Mouse (Mus musculus): ENCODE measurements around the gene Ptprh. TPM values are rescaled to one million over a fixed set of nuclear protein-coding genes. Genes with fewer than 3 reads are reported as not detected.

Ptprh gene
- polyA plus RNA-seq, 1 experiment from 2014 or later: not detected

- H3K27ac ChIP-seq (replicated peaks): no peak overlapping the region
- no peaks in the 10 kb centered on the region for H3K27me3 ChIP-seq
- peaks cover 60% of the 10 kb centered on the region for H3K36me3 ChIP-seq
- H3K4me3 ChIP-seq (replicated peaks): no peak overlapping the region
- H3K4me1 ChIP-seq: no peaks in the 10 kb centered on the region
- no peaks in the 10 kb centered on the region for H3K9me3 ChIP-seq (replicated peaks)
- H3K9ac ChIP-seq: no peak overlapping the region
- WGBS: 100% methylated on average over 1 of the region's 1 CpGs
- no peak overlapping the region for H3K4me2 ChIP-seq (replicated peaks)
- ATAC-seq (ENCODE audit: insufficient number of reproducible peaks, low FRiP score, low TSS enrichment, low read depth): no peak
Observed at GRCm38 (mm10) chr7:4630198-4630597, 26.4 kb upstream of the Ptprh start.

- Histone ChIP-seq H3K27ac (replicated peaks) (no peak overlapping the region), H3K4me2 (replicated peaks) (no peak overlapping the region), H3K9me3 (replicated peaks) (no peaks in the 10 kb centered on the region), H3K4me3 (replicated peaks) (no peak overlapping the region), H3K27me3 (no peaks in the 10 kb centered on the region), H3K9ac (no peak overlapping the region), H3K36me3 (peaks cover 55% of the 10 kb centered on the region), H3K4me1 (no peaks in the 10 kb centered on the region)
- ATAC-seq (ENCODE audit: insufficient number of reproducible peaks, low FRiP score, low TSS enrichment, low read depth): no peak
- 94% methylated on average over 5 of the region's 5 CpGs for WGBS
Observed at GRCm38 (mm10) chr7:4629586-4629985, 25.7 kb upstream of the Ptprh start.

- no peak overlapping the region for H3K27ac ChIP-seq (replicated peaks)
- no peaks in the 10 kb centered on the region for H3K4me1 ChIP-seq
- no peak overlapping the region for H3K9ac ChIP-seq
- no peak overlapping the region for H3K4me3 ChIP-seq (replicated peaks)
- H3K27me3 ChIP-seq: no peaks in the 10 kb centered on the region
- WGBS: 91% methylated on average over 2 of the region's 2 CpGs
- peaks cover 24% of the 10 kb centered on the region for H3K36me3 ChIP-seq
- H3K9me3 ChIP-seq (replicated peaks): no peaks in the 10 kb centered on the region
- no peak for ATAC-seq (ENCODE audit: insufficient number of reproducible peaks, low FRiP score, low TSS enrichment, low read depth)
- no peak overlapping the region for H3K4me2 ChIP-seq (replicated peaks)
Observed at GRCm38 (mm10) chr7:4625928-4626327, 22.1 kb upstream of the Ptprh start.

- H3K4me2 ChIP-seq (replicated peaks): no peak overlapping the region
- no peaks in the 10 kb centered on the region for H3K4me1 ChIP-seq
- H3K36me3 ChIP-seq: peaks cover 10% of the 10 kb centered on the region
- H3K4me3 ChIP-seq (replicated peaks): no peak overlapping the region
- 56% methylated on average over 1 of the region's 1 CpGs for WGBS
- no peak overlapping the region for H3K27ac ChIP-seq (replicated peaks)
- H3K9me3 ChIP-seq (replicated peaks): no peaks in the 10 kb centered on the region
- no peaks in the 10 kb centered on the region for H3K27me3 ChIP-seq
- ATAC-seq (ENCODE audit: insufficient number of reproducible peaks, low FRiP score, low TSS enrichment, low read depth): no peak
- H3K9ac ChIP-seq: no peak overlapping the region
Observed at GRCm38 (mm10) chr7:4624343-4624742, 20.5 kb upstream of the Ptprh start.

- ATAC-seq (ENCODE audit: insufficient number of reproducible peaks, low FRiP score, low TSS enrichment, low read depth): no peak
- Histone ChIP-seq H3K4me2 (replicated peaks) (no peak overlapping the region), H3K4me1 (no peaks in the 10 kb centered on the region)
Observed at GRCm38 (mm10) chr7:4623544-4624189, 19.8 kb upstream of the Ptprh start.

GRCm38 (mm10) chr7:4619979-4620378 lies 16.1 kb upstream of the Ptprh start:
- ATAC-seq (ENCODE audit: insufficient number of reproducible peaks, low FRiP score, low TSS enrichment, low read depth): no peak
- H3K4me3 ChIP-seq (replicated peaks): no peak overlapping the region
- WGBS: 25% methylated on average over 1 of the region's 1 CpGs
- H3K36me3 ChIP-seq: no peaks in the 10 kb centered on the region
- H3K4me2 ChIP-seq (replicated peaks): no peak overlapping the region
- H3K27me3 ChIP-seq: no peaks in the 10 kb centered on the region
- H3K4me1 ChIP-seq: no peaks in the 10 kb centered on the region
- H3K9me3 ChIP-seq (replicated peaks): no peaks in the 10 kb centered on the region
- no peak overlapping the region for H3K27ac ChIP-seq (replicated peaks)
- no peak overlapping the region for H3K9ac ChIP-seq

More at GRCm38 (mm10) chr7:4623544-4624189, 19.8 kb upstream of the Ptprh start:
- peaks cover 3% of the 10 kb centered on the region for H3K36me3 ChIP-seq
- H3K27me3 ChIP-seq: no peaks in the 10 kb centered on the region
- no peak overlapping the region for H3K9ac ChIP-seq
- no peaks in the 10 kb centered on the region for H3K9me3 ChIP-seq (replicated peaks)
- H3K4me3 ChIP-seq (replicated peaks): no peak overlapping the region
- 20% methylated on average over 4 of the region's 4 CpGs for WGBS
- H3K27ac ChIP-seq (replicated peaks): no peak overlapping the region

GRCm38 (mm10) chr7:4613740-4614403 lies 10.0 kb upstream of the Ptprh start:
- Histone ChIP-seq H3K9me3 (replicated peaks) (no peaks in the 10 kb centered on the region), H3K4me1 (no peaks in the 10 kb centered on the region), H3K27ac (replicated peaks) (no peak overlapping the region), H3K4me2 (replicated peaks) (no peak overlapping the region), H3K27me3 (no peaks in the 10 kb centered on the region), H3K9ac (no peak overlapping the region), H3K4me3 (replicated peaks) (no peak overlapping the region), H3K36me3 (no peaks in the 10 kb centered on the region)
- no peak for ATAC-seq (ENCODE audit: insufficient number of reproducible peaks, low FRiP score, low TSS enrichment, low read depth)
- 73% methylated on average over 14 of the region's 14 CpGs for WGBS

GRCm38 (mm10) chr7:4612956-4613355 lies 9.1 kb upstream of the Ptprh start:
- H3K4me3 ChIP-seq (replicated peaks): no peak overlapping the region
- H3K9me3 ChIP-seq (replicated peaks): no peaks in the 10 kb centered on the region
- no peak overlapping the region for H3K4me2 ChIP-seq (replicated peaks)
- no peak for ATAC-seq (ENCODE audit: insufficient number of reproducible peaks, low FRiP score, low TSS enrichment, low read depth)
- H3K4me1 ChIP-seq: no peaks in the 10 kb centered on the region
- H3K27me3 ChIP-seq: no peaks in the 10 kb centered on the region
- WGBS: 81% methylated on average over 1 of the region's 1 CpGs
- H3K27ac ChIP-seq (replicated peaks): no peak overlapping the region
- H3K36me3 ChIP-seq: no peaks in the 10 kb centered on the region
- H3K9ac ChIP-seq: no peak overlapping the region

GRCm38 (mm10) chr7:4612386-4612785 lies 8.5 kb upstream of the Ptprh start:
- 62% methylated on average over 8 of the region's 8 CpGs for WGBS
- ATAC-seq (ENCODE audit: insufficient number of reproducible peaks, low FRiP score, low TSS enrichment, low read depth): no peak

GRCm38 (mm10) chr7:4611921-4612341 lies 8.1 kb upstream of the Ptprh start:
- Histone ChIP-seq H3K36me3 (no peaks in the 10 kb centered on the region), H3K27me3 (no peaks in the 10 kb centered on the region), H3K9ac (no peak overlapping the region), H3K4me3 (replicated peaks) (no peak overlapping the region), H3K9me3 (replicated peaks) (no peaks in the 10 kb centered on the region), H3K4me1 (no peaks in the 10 kb centered on the region), H3K4me2 (replicated peaks) (no peak overlapping the region), H3K27ac (replicated peaks) (no peak overlapping the region)
- no peak for ATAC-seq (ENCODE audit: insufficient number of reproducible peaks, low FRiP score, low TSS enrichment, low read depth)
- 74% methylated on average over 12 of the region's 12 CpGs for WGBS

More at GRCm38 (mm10) chr7:4612386-4612785, 8.5 kb upstream of the Ptprh start:
- H3K9me3 ChIP-seq (replicated peaks): no peaks in the 10 kb centered on the region
- no peaks in the 10 kb centered on the region for H3K27me3 ChIP-seq
- no peaks in the 10 kb centered on the region for H3K36me3 ChIP-seq
- no peak overlapping the region for H3K4me2 ChIP-seq (replicated peaks)
- H3K4me1 ChIP-seq: no peaks in the 10 kb centered on the region
- no peak overlapping the region for H3K9ac ChIP-seq
- no peak overlapping the region for H3K27ac ChIP-seq (replicated peaks)
- no peak overlapping the region for H3K4me3 ChIP-seq (replicated peaks)

GRCm38 (mm10) chr7:4611511-4611910 lies 7.7 kb upstream of the Ptprh start:
- H3K27ac ChIP-seq (replicated peaks): no peak overlapping the region
- no peaks in the 10 kb centered on the region for H3K9me3 ChIP-seq (replicated peaks)
- H3K36me3 ChIP-seq: no peaks in the 10 kb centered on the region
- no peak for ATAC-seq (ENCODE audit: insufficient number of reproducible peaks, low FRiP score, low TSS enrichment, low read depth)
- no peaks in the 10 kb centered on the region for H3K4me1 ChIP-seq
- H3K4me3 ChIP-seq (replicated peaks): no peak overlapping the region
- WGBS: 79% methylated on average over 12 of the region's 12 CpGs
- H3K27me3 ChIP-seq: no peaks in the 10 kb centered on the region
- H3K4me2 ChIP-seq (replicated peaks): no peak overlapping the region
- H3K9ac ChIP-seq: no peak overlapping the region

GRCm38 (mm10) chr7:4608002-4608401 lies 4.2 kb upstream of the Ptprh start:
- Histone ChIP-seq H3K4me1 (no peaks in the 10 kb centered on the region), H3K36me3 (no peaks in the 10 kb centered on the region), H3K9me3 (replicated peaks) (no peaks in the 10 kb centered on the region), H3K4me3 (replicated peaks) (no peak overlapping the region), H3K27me3 (no peaks in the 10 kb centered on the region), H3K27ac (replicated peaks) (no peak overlapping the region), H3K9ac (no peak overlapping the region), H3K4me2 (replicated peaks) (no peak overlapping the region)
- ATAC-seq (ENCODE audit: insufficient number of reproducible peaks, low FRiP score, low TSS enrichment, low read depth): no peak
- WGBS: 53% methylated on average over 5 of the region's 5 CpGs
